Mouse (Mus musculus): ENCODE measurements around the gene Slc12a8.

Gene Slc12a8

DNA sequence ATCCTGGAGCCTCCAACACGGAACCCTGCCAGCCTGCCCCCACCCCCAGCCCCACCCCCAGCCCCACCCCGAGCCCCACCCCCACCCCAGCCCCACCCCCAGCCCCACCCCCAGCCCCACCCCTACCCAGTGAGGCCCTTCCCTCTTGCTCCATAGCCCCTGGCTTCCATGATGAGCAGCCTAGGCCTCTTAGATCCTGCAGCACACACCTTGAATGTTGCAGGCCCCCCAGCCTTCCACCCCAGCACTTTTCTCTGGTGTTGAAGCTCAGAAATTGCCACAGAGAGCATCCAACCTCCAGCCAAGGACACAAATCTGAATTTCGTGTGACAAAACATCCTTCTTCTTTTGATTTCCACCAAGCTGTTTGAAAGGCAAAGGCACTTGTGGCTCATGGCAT is 104.7 kb downstream of the Slc12a8 start:
- DNase-seq, result no peak

DNA sequence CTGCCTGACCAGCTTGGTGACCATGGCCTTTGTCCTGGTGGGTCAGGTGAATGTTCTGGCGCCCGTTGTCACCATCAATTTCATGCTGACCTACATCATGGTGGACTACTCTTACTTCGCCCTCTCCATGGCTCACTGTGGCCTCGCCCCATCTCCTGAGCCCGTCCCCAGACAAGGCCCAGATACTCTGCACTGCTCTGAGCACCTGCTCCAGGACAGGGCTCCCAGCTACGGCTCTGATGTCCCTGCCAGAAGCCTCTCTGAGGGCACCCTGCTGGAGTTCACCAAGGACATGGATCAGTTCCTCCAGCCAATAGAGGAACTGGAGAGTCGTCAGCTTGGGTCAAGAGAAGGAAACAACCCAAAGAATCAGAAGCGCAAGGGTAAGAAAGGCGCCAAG is 107.5 kb downstream of the Slc12a8 start:
- DNase-seq, result no peak

DNA sequence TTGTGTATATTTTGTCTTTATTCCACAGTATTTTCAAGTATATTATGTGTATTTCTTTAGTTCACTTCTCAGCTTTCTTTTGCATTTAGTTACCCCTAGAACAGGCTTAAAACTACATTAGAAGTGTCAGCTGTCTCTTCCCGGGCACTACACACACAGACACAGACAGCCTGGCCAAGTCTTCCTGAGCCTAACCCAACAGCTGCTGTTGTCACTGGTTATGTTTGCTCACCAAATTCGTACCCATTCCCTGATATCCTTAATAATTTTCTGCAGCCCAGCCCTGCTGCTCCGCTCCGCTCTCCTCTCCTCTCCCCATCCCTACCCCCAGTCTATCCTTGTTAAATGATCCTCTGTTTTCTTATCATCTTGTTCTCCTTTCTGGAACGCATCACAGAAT is 112.4 kb downstream of the Slc12a8 start:
- DNase-seq, result no peak

DNA sequence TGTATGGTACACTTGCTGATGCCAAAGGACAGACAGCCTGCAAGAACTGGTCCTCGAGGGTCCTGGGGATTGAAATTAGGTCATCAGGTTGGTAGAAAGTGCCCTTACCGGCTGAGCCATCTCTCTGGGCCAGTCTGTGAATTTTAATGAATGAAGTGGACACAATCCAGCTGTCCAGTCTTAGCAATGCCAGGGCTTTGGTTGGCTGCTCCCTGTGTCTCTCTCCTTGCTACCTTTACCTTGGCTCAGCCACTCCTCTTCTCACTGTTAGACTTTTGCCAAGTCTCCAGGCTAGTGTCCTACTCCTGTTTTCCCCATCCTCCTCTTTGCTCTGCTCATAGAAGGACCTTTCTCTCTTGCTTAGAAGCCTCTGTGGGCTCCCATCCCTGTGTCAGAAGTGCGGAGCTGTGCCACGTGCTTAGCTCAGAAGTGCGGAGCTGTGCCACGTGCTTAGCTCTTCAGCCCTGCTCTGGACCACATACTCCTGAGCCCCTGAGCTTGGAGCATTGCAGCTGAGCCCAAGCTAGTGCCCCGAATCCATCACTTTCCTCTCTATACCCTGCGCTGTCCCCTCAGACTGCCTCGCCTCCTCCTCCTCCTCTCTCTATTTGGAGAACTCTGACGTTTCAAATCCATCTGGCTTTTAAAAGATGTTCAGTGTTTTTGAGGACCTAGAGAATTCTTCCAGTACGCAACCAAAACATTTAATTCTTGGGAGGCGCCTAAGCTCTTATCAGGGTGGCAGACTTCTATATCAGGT is 118.9 kb downstream of the Slc12a8 start:
- peak; percentile 59 for DNase-seq

DNA sequence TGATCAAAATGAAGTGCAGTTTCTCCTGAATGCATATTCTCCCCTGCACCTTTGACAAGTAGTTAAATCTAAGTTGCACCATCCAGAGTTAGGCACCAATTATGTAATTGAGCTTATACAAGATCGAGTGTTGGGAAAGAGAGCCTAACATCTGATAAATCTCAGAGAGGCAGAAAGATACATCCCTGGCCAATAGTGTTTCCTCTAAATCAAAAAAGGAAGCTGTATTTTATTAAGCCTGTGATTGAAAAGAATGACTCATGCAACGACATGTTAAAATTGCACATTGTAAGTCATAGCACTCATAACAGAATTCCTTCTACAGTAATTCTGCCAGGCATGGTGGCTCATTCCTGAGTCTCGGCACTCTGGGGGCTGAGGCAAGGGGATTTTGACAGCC is 124.7 kb downstream of the Slc12a8 start:
- peak; percentile 21 for DNase-seq

DNA sequence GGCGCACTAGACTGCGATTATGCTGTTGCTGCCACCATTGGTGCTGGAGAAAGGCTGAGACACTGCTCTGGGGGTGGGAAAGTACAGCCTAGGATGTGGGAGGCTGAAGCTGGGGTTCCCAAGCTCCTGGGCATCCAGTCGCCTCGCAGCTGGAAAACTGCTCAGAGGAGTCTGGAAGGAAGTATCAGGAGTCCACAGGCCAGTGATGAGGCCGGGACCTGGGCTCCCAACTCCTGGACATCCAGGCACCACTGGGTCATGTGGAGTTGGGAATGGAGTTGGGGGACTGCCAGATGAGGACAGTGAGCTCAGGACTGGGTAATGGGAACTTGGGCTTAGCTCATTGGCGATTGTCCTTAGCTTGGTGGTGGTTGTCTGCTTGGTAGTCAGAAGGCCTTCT is 136.0 kb downstream of the Slc12a8 start:
- DNase-seq, result no peak

DNA sequence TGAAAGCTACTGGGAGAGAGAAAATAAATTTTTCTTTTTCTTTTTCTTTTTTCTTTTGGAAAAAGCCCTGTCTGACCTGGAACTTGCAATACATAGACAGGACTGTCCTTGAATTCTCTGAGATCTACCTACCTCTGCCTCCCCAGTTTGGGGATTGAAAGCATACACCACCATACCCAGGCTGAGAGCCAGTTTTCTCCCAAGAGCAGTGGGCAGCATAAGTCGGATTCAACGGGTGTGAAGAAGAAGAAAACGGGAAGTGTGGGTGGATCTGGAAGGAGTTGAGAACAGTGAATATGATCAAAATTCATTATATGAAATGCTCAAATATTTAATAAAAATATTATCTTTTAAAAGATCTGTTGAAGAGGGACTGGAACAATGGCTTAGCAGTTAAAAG is 138.3 kb downstream of the Slc12a8 start:
- peak; percentile 65 for DNase-seq

DNA sequence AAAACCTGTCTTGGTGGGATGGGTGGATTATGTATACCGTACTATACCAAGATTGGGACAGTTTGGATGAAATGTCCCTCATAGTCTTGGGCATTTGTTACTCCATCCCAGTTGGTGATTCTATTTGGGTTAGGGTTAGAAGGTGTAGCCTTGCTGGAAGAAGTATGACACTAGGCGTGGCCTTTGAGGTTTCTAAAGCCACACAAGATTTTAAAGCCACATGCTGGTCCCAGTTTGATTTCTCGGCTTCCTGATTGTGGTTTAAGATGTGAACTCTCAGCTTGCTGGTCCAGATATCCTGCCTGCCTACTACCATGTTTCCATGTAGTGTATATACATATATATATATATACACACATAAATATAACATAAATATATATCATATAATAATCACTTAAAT is 140.1 kb downstream of the Slc12a8 start:
- no peak for DNase-seq

DNA sequence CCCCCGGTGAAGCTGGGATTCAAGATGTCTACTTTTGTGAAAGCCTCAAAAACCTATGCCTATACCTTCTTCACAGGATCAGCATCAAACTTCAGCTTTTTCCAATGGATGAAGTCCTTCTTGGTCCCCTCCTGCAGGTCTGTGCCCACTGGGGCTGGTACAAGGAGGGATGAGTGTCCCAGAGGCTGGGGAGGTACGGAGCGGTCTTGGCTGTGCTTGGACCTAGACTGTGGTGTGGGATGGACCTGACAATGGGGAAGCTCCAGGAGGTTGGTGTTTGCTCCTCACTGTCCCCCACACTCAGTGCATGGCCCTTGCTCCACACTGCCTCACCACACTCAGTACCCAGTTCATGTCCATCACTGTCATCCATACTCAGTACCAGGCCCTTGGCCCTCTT is 141.0 kb downstream of the Slc12a8 start:
- DNase-seq, result no peak

DNA sequence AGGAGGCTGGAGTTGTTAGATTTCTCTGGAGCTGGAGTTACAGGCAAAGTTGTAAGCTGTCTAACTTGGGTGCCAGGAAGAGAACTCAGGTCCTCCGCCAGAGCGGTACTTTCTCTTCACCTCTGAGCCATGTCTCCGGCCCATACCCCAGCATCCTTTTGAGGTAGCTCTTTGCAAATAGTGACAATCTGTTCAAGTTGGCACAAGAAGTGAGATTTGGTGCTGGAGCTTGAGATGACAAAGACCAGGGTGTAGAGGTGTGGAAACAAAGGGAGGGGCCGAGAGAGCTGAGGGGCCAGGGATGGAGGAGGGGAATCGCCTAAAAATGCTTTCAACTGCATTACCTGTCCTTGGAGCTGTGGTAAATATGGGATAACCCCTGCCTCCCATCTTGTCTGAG is 142.4 kb downstream of the Slc12a8 start:
- no peak for DNase-seq

DNA sequence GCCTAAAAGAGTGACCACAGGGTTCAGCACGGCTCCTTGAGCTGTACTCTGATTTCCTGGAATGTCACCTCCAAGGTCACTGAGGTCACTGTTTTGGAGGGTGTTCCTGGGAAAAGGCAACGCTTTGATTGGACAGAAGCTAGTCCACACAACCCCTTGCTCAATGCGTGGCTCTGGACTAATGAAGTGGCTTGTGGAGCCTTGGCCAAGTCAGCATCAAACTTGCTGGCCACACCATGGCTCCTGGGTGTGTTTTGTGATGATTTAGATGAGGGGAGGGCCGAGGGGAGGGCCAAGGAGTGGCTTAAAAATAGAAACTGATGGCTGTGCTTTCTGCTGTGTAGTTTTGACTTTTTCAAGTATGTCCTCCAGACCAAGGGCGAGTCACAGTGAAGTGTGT is 143.0 kb downstream of the Slc12a8 start:
- no peak for DNase-seq

DNA sequence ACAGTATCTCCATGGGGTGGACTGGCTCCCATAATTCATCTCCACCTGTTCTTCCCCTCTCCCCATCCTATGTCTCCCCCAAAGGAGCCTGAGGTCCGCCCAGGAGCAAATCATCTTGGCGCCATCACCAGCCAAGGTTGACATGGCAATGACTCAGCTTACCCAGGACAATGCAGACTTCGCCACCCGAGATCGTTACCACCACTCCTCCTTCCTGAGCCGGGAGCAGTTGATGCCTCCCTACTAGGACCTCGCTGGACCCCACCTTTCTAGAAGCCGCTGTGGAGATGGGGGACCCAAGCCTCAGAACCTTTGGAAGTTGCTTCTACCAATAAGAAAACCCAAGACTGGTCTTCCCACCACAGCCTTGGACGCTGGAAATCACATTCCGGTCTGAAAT is 145.7 kb downstream of the Slc12a8 start:
- DNase-seq, result no peak

DNA sequence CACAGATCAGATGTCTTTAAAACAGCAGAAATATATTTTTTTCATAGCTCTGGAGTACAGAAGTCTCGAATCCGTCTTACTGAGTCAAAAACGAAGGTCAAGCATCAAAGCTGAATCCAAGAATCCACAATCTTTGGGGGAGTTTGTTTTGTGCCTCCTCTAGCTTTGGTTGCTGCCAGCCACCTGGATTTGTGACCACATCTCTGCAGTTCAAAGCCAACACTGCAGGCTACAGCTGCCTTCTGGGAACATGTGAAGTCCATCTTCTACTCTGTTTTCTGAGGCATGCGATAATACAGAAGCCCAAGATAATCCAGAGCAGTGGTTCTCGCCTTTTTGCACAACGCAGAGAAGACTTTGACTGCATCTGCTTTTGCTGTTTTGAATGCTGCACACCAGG is 149.1 kb downstream of the Slc12a8 start:
- DNase-seq, result no peak

DNA sequence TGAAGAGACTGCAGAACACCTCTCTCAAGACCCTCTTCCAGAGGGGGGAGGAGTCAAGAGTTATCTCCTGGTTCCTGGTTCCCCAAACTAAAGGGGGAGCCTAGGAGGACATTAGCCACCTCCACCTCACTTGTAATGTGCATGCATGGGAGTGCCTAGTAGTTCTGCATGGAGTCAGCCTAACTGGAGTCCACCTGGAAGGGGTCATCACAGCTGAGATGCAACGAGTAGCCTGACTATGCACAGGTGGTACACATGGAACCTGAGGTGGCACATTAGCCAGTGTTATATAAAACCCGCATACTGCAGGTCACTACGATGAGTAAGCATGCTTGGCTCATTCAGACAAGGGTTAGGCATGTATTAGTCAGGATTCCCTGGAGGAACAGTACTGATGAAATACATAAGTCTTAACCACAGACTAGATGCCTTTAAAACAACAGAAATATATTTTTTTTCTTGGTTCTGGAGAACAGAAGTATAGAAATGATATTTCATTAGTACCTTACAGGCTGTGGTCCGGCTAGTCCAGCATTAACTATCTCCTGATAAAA is 149.9 kb downstream of the Slc12a8 start:
- DNase-seq, result no peak

DNA sequence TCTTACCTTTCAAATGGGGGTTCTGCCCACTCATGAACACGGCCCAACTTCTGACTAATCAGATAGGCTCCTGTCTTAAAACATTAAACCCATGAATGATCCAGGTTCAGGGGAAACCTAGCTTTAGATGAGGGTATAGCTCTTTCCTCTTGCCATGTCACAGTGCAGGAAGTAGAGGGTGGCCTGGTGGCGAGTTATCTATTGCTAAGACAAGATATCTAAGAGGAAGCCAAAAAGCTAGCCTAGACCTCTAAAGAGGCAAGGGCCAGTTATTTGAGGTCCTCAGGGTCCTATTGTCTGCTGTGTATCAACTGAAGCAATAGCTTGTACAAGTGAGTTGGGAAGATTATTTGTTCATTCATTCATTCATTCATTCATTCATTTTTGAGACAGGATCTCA is 151.3 kb downstream of the Slc12a8 start:
- DNase-seq, result no peak

DNA sequence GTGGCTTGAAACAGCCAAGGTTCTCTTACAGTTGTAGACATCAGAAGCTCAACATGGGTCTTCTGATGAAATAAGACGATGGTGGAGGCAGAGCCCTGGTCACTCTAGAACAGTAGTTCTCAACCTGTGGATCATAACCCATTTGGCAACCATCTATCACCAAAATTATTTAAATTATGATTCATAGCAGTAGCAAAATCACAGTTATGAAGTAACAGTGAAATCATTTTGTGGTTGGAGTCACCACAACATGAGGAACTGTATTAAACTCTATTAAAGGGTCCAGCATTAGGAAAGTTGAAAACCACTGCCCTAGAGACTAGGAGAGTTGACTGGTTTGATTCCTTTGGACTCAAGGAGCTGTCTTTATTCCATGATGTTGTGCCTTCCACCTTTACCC is 151.9 kb downstream of the Slc12a8 start:
- DNase-seq, result no peak

DNA sequence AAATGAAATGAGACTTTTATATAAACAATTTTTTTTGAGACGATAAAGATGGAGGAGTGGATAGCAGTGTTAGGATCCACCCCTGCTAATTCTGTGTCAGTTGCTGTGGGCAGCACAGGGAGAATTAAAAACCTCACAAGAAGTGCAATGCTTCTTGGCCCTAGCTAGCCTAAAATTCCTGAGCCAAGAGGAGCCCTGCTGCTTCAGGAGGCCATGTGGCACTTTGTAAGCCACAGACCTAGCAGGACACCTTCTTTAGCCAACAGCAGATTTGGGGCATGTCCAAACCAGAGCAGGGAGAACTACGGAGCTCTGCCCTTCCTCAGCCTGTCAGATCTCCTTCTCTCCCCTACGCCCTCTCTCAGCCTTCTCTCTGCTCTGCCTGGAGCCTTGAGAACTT is 153.2 kb downstream of the Slc12a8 start:
- peak; percentile 23 for DNase-seq

DNA sequence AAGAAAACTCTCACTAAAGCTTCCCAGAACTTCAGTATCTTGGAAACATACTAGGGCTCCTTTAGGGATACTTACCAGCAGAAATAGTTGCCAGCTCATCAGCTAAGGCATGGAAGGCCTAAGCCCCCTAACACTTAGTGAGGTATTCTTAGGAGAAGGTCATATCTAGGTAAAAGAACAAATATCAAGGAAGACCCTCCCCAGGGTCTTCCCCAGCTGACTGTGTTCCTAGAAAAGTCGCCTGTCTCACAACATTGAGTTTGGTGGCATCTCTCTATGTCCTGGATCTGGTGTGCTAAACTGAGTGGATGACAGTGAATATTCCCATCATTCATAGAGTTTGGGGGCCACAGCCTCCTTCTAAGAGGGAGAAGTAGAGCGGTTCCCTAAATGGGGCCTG is 153.8 kb downstream of the Slc12a8 start:
- DNase-seq, result no peak

DNA sequence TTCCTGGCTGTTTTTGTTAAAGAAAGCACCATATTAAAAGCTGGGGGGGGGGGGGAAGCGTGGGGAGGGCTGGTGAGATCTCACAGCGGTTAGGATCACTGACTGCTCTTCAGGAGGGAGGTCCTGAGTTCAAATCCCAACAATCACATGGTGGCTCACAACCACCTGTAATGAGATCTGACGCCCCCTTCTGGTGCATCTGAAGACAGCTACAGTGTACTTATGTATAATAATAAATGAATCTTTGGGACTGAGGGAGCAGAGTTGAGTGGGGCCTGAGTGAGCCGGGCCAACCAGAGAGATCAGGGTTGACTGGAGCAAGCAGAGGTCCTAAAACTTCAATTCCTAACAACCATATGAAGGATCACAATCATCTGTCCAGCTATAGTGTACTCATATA is 155.1 kb downstream of the Slc12a8 start:
- DNase-seq, result no peak

DNA sequence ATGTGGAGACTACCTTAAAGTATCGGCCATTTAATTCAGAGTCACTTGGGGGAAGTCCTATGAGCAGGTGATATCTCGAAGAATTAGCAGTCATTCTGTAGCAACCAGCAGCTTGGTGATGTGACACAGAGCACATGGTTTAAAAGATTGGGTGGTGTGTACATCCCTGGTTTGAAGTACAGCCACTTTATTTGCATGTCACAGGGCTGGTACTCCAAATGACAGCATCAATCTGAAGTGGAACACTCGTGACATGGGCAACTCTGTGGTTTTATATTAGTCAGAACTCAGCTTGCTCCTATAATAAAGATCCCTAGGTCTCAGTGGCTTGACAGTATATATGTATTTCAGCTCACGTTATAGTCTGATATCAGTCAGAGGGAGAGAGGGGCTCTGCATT is 155.5 kb downstream of the Slc12a8 start:
- no peak for DNase-seq

DNA sequence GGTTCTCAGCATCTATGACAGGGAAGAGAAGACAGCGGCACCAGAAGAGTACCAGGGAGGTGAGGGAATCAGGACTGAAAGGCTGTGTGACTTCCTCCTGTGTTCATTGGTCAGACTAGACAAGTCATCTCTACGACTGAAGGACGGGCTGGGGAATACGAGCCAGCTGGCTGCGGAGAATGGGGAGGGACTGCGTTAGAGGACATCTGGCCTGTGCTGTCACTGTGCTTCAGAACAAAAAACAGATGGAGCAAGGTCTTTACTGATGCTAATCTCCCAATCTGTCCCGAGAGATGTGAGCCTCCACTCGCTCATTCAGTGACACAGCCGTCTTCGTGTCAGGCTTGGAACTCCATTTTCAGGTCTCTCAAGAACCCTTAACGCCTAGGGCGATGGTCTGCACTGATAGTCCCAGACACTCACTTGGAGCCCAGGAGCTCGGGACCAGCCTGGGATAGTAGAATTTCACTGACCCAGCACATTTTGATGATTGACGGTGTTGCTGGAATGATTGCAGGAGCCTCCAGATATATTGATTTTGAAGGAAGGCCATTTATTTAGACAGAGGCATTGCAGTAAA is 156.5 kb downstream of the Slc12a8 start:
- no peak for DNase-seq

DNA sequence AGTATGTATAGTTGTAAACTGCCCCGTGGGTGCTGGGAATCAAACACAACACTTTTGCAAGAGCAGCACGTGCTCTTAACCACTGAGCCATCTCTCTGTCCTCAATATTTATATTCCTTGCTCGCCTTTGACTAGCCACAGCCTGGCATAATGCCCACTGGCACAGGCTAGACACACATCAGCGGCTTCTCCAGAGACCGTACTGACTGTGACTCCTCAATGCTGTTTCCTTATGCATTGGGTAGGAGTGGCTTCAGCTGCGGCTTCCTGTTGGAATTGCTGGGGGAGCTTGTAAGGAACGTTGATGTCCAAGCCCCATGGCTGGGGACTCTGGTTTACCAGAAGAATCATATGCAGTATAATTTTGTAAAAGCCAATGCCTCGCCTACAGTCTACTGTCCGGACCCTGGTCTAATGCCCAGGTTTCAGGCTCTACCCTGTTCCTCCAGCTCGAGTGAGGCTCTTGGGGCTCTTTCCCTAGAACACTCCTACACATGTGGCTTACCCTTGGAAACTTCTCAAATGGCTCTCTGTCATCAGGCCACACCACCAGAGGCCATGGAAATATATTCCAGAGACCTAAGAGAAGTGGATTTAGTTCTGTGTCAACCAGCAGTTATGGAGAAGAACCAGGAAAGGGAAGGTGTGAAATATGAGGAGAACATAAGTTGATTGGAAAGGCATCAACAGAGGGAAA is 158.2 kb downstream of the Slc12a8 start:
- DNase-seq, result no peak

DNA sequence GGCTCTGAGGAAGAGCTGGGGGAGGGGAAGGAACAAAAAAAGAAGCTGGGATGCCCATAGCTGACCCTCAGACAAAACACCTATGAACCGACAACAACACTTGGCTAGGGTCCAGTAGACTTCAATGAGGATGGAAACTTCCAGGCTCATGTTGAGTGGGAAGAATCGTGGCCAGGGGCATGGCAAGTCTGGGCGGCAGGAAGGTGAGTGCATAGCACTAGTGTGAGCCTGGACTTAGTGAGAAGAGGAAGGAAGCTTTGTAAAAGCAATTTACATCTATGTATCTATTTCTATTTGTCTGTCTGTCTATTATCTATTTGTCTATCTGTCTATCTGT is 158.7 kb downstream of the Slc12a8 start:
- no peak for DNase-seq

Measured in right cerebral cortex, adult 18-20 months (tissue).